Mouse (Mus musculus): ENCODE results near the gene Zdhhc3.

DNA sequence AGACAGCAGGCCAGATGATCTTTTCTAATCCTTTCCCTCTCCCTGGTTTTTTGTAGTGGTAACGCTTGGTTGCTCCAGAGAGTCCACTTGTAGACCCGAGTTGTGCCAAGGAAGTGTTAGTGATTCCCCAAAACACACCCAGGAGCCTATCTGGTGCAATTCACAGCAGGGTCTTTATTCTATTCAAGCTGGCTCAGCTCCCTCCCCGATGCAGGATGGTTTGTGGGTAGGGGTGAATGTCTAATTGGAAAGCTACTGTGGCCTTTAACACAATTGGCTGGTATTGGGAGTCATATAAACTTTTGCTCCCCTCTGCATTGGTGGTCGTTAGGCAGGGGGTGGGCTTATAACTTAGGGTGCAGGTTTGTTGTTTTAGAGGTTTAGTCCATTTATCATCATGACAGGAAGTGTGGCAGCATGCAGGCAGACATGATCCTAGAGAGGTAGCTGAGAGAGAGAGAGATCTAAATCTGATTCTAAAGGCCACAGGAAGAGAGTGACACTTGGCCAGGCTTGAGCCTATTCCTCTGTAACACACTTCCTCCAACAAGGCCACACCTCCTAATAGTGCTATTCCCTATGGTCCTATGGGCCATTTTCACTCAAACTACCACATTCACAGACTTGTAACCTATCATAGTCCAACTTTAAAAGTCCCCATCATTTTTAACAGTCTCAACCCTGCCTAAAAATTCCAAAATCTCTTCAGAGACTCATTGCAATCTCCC, 27.0 kb upstream of the Zdhhc3 start:
- TF ChIP-seq CTCF (IDR thresholded peaks at IDR 0.05; ENCODE audit: borderline replicate concordance, control insufficient read depth, extremely low read depth, insufficient read depth, low read length, poor library complexity) (no peak), POLR2A (IDR thresholded peaks at IDR 0.05; ENCODE audit: control insufficient read depth, extremely low read depth, insufficient read depth, low read length, poor library complexity) (no peak)
